In genomic region chr11:102738046-102738445, GRCm38 (mm10) we compare ENCODE assay signal across 19 mouse cellular contexts.
"Had no signal": no experiment of that assay in that cellular context is flagged by ENCODE, and none has a peak within 500 bp of the region (broad histone marks: within the 10 kb centered on the region; RNA-seq: fewer than 3 reads in every experiment).

No protein-coding gene starts in this region.

- ATAC-seq: midbrain, embryonic 16.5 days had no signal

- H3K27ac ChIP-seq: midbrain, embryonic 10.5 days; midbrain, embryonic 12.5 days; neural tube, embryonic 13.5 days; neural tube, embryonic 15.5 days had no signal

- H3K9me3 ChIP-seq: midbrain, embryonic 10.5 days; midbrain, embryonic 12.5 days; neural tube, embryonic 13.5 days; neural tube, embryonic 15.5 days had no signal

- H3K9ac ChIP-seq: lung, embryonic 14.5 days; midbrain, embryonic 12.5 days; neural tube, embryonic 13.5 days; neural tube, embryonic 15.5 days had no signal

- H3K4me3 ChIP-seq: midbrain, embryonic 10.5 days; midbrain, embryonic 12.5 days; myocyte; neural tube, embryonic 13.5 days; neural tube, embryonic 15.5 days had no signal

- H3K36me3 ChIP-seq: midbrain, embryonic 10.5 days; midbrain, embryonic 12.5 days; neural tube, embryonic 13.5 days; neural tube, embryonic 15.5 days had no signal

- DNase-seq: lung, adult 18-20 months; lung, embryonic 14.5 days; lung, postnatal 10 days; lung, postnatal 4 days; midbrain, embryonic 14.5 days; retina, postnatal 1 day; right cerebral cortex, adult 18-20 months; right cerebral cortex, postnatal 25 days; right cerebral cortex, postnatal 4 days; spleen, adult 18-20 months; thymus, adult 18-20 months; thymus, postnatal 14 days; thymus, postnatal 36 days had no signal

- H3K4me2 ChIP-seq: lung, embryonic 14.5 days; midbrain, embryonic 12.5 days; neural tube, embryonic 13.5 days; neural tube, embryonic 15.5 days had no signal
